Mouse (Mus musculus): Measurements from ENCODE around the gene Ugt1a5. TPM values are rescaled to one million over a fixed set of nuclear protein-coding genes. Genes with fewer than 3 reads are reported as not detected.
"Not testable (repeated sequence)": the region's sequence is repeated elsewhere in the genome, so short reads cannot be mapped to it uniquely, and the experiment has no call there.

The Ugt1a5 gene
- polyA plus RNA-seq (2016; fragmentation: Nextera tagmentation; extraction: Ambion mirVana), result not detected in 2 replicates

DNA sequence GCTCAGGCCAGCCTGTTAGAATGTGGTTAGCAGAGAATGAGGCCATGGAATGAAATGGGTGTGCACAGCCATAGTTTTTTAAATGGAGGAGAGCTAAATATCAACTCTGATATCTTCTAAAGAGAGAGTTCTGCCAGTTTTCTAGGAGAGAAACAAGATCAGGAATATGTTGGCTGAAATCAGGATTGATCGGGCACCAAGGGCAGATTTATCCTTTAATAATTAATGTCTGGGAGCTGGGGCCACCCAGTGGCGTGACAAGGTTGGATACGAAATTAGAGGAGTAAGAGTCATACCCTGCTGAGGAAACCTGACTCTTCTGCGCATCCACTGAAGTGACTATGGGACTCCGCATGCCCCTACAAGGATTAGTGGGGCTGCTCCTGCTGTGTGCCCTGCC, at the start of gene Ugt1a5:
Gene Ugt1a5 (plus strand): TSS at position 302 of the 400 bp plus-strand sequence.
- no peak within 1 kb of the TSS for H3K4me3 ChIP-seq
- H3K36me3 ChIP-seq, result no peaks in the 10 kb centered on the region
- H3K4me2 ChIP-seq (replicated peaks), result no peak within 1 kb of the TSS
- H3K9me3 ChIP-seq, result no peaks in the 10 kb centered on the region
- 77% methylated on average over 5 of the region's 5 CpGs for WGBS
- H3K9ac ChIP-seq (replicated peaks), result no peak within 1 kb of the TSS
- no peak for ATAC-seq (ENCODE audit: low FRiP score, low read depth)
- no peak within 1 kb of the TSS for H3K27ac ChIP-seq (replicated peaks)
- no peaks in the 10 kb centered on the region for H3K27me3 ChIP-seq
- H3K4me1 ChIP-seq, result no peaks in the 10 kb centered on the region

DNA sequence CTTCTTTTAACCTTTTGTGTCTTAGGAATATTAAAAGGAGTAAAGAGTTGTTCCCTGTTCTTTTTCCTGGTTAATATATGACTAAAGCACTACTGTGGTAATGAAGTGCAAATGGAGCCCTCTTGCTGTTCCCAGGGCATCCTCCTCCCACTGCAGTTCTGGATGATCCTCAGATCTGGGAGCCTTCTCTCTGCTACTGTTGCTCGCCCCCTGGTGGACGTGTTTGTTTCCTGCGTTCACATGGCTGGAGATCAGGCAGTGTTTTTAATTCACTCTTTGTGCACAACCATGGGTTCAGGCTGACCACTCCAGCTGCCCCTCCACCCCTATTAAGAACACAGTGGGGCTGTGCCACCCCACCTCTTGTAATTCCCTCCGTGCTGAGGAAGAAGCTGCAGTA, 45.3 kb upstream of the Ugt1a5 start:
- WGBS, result 21% methylated on average over 4 of the region's 4 CpGs

GRCm38 (mm10) chr1:88121521-88121920, 44.3 kb upstream of the Ugt1a5 start:
- ATAC-seq (ENCODE audit: low FRiP score, low read depth); H3K9ac ChIP-seq (replicated peaks); H3K4me2 ChIP-seq (replicated peaks); H3K9me3 ChIP-seq; H3K4me1 ChIP-seq; H3K27ac ChIP-seq (replicated peaks); H3K27me3 ChIP-seq; H3K4me3 ChIP-seq; H3K36me3 ChIP-seq: not testable (repeated sequence)
- no CpG with 5 or more reads among the region's 1 CpGs for WGBS

More for the DNA sequence above, 45.3 kb upstream of the Ugt1a5 start:
- H3K9ac ChIP-seq (replicated peaks); H3K9me3 ChIP-seq; H3K4me1 ChIP-seq; H3K36me3 ChIP-seq; H3K4me3 ChIP-seq; H3K4me2 ChIP-seq (replicated peaks); H3K27me3 ChIP-seq; ATAC-seq (ENCODE audit: low FRiP score, low read depth); H3K27ac ChIP-seq (replicated peaks): not testable (repeated sequence)

DNA sequence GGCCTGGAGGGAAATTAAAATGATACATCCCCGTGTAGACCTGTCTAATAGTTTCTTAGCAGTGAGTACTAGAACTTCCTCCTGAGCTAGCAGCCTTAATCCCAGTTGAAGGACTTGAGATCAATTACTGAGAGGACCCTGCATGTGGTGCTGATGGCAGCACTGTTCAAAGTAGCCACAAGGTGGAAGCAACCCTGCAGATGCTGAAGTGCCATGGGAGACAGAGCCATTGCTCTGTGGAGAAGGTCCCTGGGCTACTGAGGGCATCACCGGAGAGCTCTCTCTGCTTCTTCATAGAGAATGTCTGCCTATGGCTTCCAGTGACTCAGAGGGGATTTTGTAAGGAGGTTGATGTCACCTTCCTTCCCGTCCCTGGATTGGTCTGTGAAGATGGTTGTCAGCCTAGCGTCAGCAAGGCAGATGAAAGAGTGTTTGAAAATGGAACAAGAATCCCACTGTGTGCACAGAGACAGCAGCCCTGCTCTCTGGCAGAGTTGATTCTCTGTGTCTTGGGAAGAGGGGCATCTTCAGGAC, 39.9 kb upstream of the Ugt1a5 start:
- not testable (repeated sequence) for H3K4me2 ChIP-seq (replicated peaks); H3K4me1 ChIP-seq; H3K9ac ChIP-seq (replicated peaks); H3K36me3 ChIP-seq; H3K27me3 ChIP-seq; H3K9me3 ChIP-seq; H3K27ac ChIP-seq (replicated peaks); H3K4me3 ChIP-seq; ATAC-seq (ENCODE audit: low FRiP score, low read depth)
- WGBS, result 87% methylated on average over 4 of the region's 4 CpGs

DNA sequence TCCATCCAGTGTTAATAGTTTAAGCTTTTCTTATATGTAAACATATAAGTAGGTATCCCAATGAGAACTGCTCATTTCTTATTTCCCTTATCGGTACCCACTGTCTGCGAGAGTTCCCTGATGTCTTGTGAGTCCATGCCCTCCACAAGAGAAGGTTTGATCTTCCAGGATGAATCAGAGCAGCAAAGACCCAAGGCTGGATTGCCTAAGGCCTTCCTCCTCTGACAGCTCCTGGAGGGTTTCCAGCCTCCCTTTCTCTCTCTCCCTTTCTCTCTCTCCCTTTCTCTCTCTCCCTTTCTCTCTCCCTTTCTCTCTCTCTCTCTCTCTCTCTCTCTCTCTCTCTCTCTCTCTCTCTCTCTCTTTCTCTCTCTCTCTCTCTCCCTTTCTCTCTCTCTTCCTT, 36.7 kb upstream of the Ugt1a5 start:
- not testable (repeated sequence) for H3K4me3 ChIP-seq; H3K27me3 ChIP-seq; H3K27ac ChIP-seq (replicated peaks); ATAC-seq (ENCODE audit: low FRiP score, low read depth); H3K4me1 ChIP-seq; H3K4me2 ChIP-seq (replicated peaks); H3K9me3 ChIP-seq; H3K36me3 ChIP-seq; H3K9ac ChIP-seq (replicated peaks)
- 80% methylated on average over 2 of the region's 2 CpGs for WGBS

- not testable (repeated sequence) for H3K27ac ChIP-seq (replicated peaks); ATAC-seq (ENCODE audit: low FRiP score, low read depth)
Measured at GRCm38 (mm10) chr1:88130223-88130622, 35.6 kb upstream of the Ugt1a5 start.

DNA sequence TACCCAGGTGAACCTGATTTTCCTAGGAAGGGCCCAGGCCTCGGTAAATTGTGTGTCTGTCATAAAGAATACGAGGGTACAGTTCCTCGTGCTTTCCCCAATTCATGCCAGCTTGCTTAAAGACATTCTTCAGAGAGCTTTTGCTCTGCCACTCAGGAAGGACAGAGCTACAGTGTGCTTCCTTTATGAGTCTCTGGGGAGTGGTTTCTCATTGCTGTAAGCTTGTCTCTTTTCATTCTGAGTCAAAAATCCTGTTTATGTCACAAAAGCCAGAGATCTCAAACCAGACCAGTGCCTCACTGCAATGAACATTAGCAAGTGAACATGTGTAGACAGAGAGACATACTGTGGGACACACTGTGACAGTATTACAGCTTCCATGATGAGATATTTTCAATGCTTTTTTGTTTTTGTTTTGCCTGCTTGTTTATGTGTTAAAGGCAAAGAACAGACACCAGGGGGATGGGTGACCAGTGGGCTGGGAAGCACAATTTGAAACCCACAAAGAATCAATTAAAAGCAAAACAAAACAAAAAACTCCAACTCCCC, 31.8 kb upstream of the Ugt1a5 start:
- 0 out of 2 replicates have a peak overlapping the region, but pooled peaks have one; percentile 3 for H3K27ac ChIP-seq (replicated peaks)
- 77% methylated on average over 3 of the region's 3 CpGs for WGBS

More at GRCm38 (mm10) chr1:88130223-88130622, 35.6 kb upstream of the Ugt1a5 start:
- H3K4me3 ChIP-seq; H3K27me3 ChIP-seq; H3K9ac ChIP-seq (replicated peaks); H3K36me3 ChIP-seq; H3K9me3 ChIP-seq; H3K4me1 ChIP-seq; H3K4me2 ChIP-seq (replicated peaks): not testable (repeated sequence)
- 92% methylated on average over 1 of the region's 1 CpGs for WGBS

GRCm38 (mm10) chr1:88134457-88135011, 31.3 kb upstream of the Ugt1a5 start, which contains the start of gene Ugt1a6a:
TSS of gene Ugt1a6a (plus strand) at chr1:88134809.
- H3K9me3 ChIP-seq; ATAC-seq (ENCODE audit: low FRiP score, low read depth); H3K4me3 ChIP-seq: not testable (repeated sequence)

More for the DNA sequence above, 31.8 kb upstream of the Ugt1a5 start:
- H3K4me3 ChIP-seq, result no peak overlapping the region
- H3K4me1 ChIP-seq, result peaks cover 8% of the 10 kb centered on the region; the same call in 1 of the 2 replicates
- no peaks in the 10 kb centered on the region for H3K36me3 ChIP-seq
- ATAC-seq (ENCODE audit: low FRiP score, low read depth), result no peak
- no peak overlapping the region for H3K4me2 ChIP-seq (replicated peaks)
- H3K27me3 ChIP-seq, result no peaks in the 10 kb centered on the region
- H3K9ac ChIP-seq (replicated peaks), result no peak overlapping the region
- no peaks in the 10 kb centered on the region for H3K9me3 ChIP-seq

DNA sequence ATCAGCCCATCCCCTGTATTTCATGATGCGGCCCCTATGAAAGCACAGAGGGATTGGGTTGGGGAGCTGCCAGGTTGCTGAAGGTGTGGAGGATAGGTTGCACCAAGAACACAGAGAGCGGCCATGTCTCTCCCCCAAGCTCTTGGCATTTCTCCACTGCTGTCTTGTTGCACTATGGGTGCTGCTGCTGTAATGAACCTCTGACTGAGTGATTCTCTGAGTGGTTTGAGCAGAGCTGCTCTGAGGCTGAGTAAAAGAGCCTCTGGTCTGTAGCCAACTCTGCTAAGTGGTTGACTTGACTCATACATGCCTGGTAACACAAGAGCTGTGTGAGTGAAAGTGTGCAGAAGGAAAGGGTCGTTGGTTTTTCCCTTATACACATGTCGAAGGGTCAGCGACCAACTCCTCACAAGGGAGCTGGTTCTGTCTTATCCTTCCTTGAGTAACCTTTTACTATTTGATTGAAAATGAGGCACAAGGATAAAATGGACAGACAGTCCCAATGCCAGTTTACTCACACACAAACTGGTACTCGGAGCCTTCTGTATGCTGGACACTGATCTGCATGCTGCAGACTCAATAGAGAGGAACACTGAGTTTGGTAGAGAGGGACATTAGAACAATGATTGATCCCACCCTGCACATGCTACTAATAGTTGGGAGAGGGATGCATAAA, 30.4 kb upstream of the Ugt1a5 start:
- H3K4me1 ChIP-seq; H3K9me3 ChIP-seq; H3K4me3 ChIP-seq; H3K27ac ChIP-seq (replicated peaks); H3K36me3 ChIP-seq; H3K27me3 ChIP-seq; H3K4me2 ChIP-seq (replicated peaks); H3K9ac ChIP-seq (replicated peaks); ATAC-seq (ENCODE audit: low FRiP score, low read depth): not testable (repeated sequence)
- 94% methylated on average over 6 of the region's 6 CpGs for WGBS

More at GRCm38 (mm10) chr1:88134457-88135011, 31.3 kb upstream of the Ugt1a5 start, which contains the start of gene Ugt1a6a:
- not testable (repeated sequence) for H3K9ac ChIP-seq (replicated peaks); H3K4me2 ChIP-seq (replicated peaks); H3K4me1 ChIP-seq; H3K36me3 ChIP-seq; H3K27me3 ChIP-seq
- 0 out of 2 replicates have a peak within 1 kb of the TSS, but pooled peaks have one; percentile 3 for H3K27ac ChIP-seq (replicated peaks)
- 48% methylated on average over 5 of the region's 5 CpGs for WGBS

- no peak overlapping the region for H3K9ac ChIP-seq (replicated peaks)
- no peak for ATAC-seq (ENCODE audit: low FRiP score, low read depth)
- no peak overlapping the region for H3K27ac ChIP-seq (replicated peaks)
- H3K4me2 ChIP-seq (replicated peaks), result no peak overlapping the region
- peaks cover 8% of the 10 kb centered on the region; the same call in 1 of the 2 replicates for H3K4me1 ChIP-seq
- no peak overlapping the region for H3K4me3 ChIP-seq
- no peaks in the 10 kb centered on the region for H3K9me3 ChIP-seq
- no peaks in the 10 kb centered on the region for H3K27me3 ChIP-seq
- 81% methylated on average over 2 of the region's 2 CpGs for WGBS
- no peaks in the 10 kb centered on the region for H3K36me3 ChIP-seq
Measured at GRCm38 (mm10) chr1:88136646-88137045, 29.2 kb upstream of the Ugt1a5 start.

GRCm38 (mm10) chr1:88137264-88137663, 28.5 kb upstream of the Ugt1a5 start:
- WGBS, result 87% methylated on average over 3 of the region's 3 CpGs

GRCm38 (mm10) chr1:88138145-88138544, 27.7 kb upstream of the Ugt1a5 start:
- Histone ChIP-seq H3K9ac (replicated peaks) (no peak overlapping the region), H3K27ac (replicated peaks) (no peak overlapping the region), H3K36me3 (no peaks in the 10 kb centered on the region), H3K9me3 (no peaks in the 10 kb centered on the region), H3K4me2 (replicated peaks) (no peak overlapping the region), H3K27me3 (no peaks in the 10 kb centered on the region), H3K4me1 (peaks cover 8% of the 10 kb centered on the region; the same call in 1 of the 2 replicates), H3K4me3 (no peak overlapping the region)
- no peak for ATAC-seq (ENCODE audit: low FRiP score, low read depth)
- 95% methylated on average over 1 of the region's 1 CpGs for WGBS

More at GRCm38 (mm10) chr1:88137264-88137663, 28.5 kb upstream of the Ugt1a5 start:
- H3K4me2 ChIP-seq (replicated peaks), result no peak overlapping the region
- no peaks in the 10 kb centered on the region for H3K27me3 ChIP-seq
- H3K27ac ChIP-seq (replicated peaks), result no peak overlapping the region
- H3K4me3 ChIP-seq, result no peak overlapping the region
- no peaks in the 10 kb centered on the region for H3K9me3 ChIP-seq
- peaks cover 8% of the 10 kb centered on the region; the same call in 1 of the 2 replicates for H3K4me1 ChIP-seq
- no peak overlapping the region for H3K9ac ChIP-seq (replicated peaks)
- no peaks in the 10 kb centered on the region for H3K36me3 ChIP-seq
- no peak for ATAC-seq (ENCODE audit: low FRiP score, low read depth)

All from midbrain, embryonic 12.5 days (tissue).